Mouse (Mus musculus): ENCODE results near the gene 2310022B05Rik.

2310022B05Rik gene

GRCm38 (mm10) chr8:124663112-124663873 is at the start of gene 2310022B05Rik:
2310022B05Rik (minus strand) TSS chr8:124663369.
- peak; percentile 72 for DNase-seq (ENCODE audit: low spot score)

- DNase-seq (ENCODE audit: low spot score), result no peak
These were observed 42.7 kb upstream of the 2310022B05Rik start for GRCm38 (mm10) chr8:124705823-124706222.

GRCm38 (mm10) chr8:124704376-124704775 is 41.2 kb upstream of the 2310022B05Rik start:
- no peak for DNase-seq (ENCODE audit: low spot score)

- DNase-seq (ENCODE audit: low spot score), result no peak
These were observed 40.4 kb upstream of the 2310022B05Rik start for GRCm38 (mm10) chr8:124703526-124703925.

- DNase-seq (ENCODE audit: low spot score), result no peak
These were observed 39.0 kb upstream of the 2310022B05Rik start for GRCm38 (mm10) chr8:124702183-124702582.

- no peak for DNase-seq (ENCODE audit: low spot score)
These were observed 37.9 kb upstream of the 2310022B05Rik start for GRCm38 (mm10) chr8:124701023-124701422.

GRCm38 (mm10) chr8:124700271-124700670 is 37.1 kb upstream of the 2310022B05Rik start:
- no peak for DNase-seq (ENCODE audit: low spot score)

- no peak for DNase-seq (ENCODE audit: low spot score)
These were observed 32.4 kb upstream of the 2310022B05Rik start for GRCm38 (mm10) chr8:124695424-124696100.

- no peak for DNase-seq (ENCODE audit: low spot score)
These were observed 28.5 kb upstream of the 2310022B05Rik start for GRCm38 (mm10) chr8:124691706-124692105.

- DNase-seq (ENCODE audit: low spot score), result no peak
These were observed 25.7 kb upstream of the 2310022B05Rik start for GRCm38 (mm10) chr8:124688899-124689298.

GRCm38 (mm10) chr8:124682218-124682617 is 19.0 kb upstream of the 2310022B05Rik start:
- no peak for DNase-seq (ENCODE audit: low spot score)

- DNase-seq (ENCODE audit: low spot score), result no peak
These were observed 18.6 kb upstream of the 2310022B05Rik start for GRCm38 (mm10) chr8:124681792-124682157.

- no peak for DNase-seq (ENCODE audit: low spot score)
These were observed 18.1 kb upstream of the 2310022B05Rik start for GRCm38 (mm10) chr8:124681077-124681791.

GRCm38 (mm10) chr8:124678246-124678645 is 15.1 kb upstream of the 2310022B05Rik start:
- DNase-seq (ENCODE audit: low spot score), result no peak

GRCm38 (mm10) chr8:124677486-124677885 is 14.3 kb upstream of the 2310022B05Rik start:
- DNase-seq (ENCODE audit: low spot score), result peak; percentile 84

- DNase-seq (ENCODE audit: low spot score), result peak; percentile 16
These were observed 13.9 kb upstream of the 2310022B05Rik start for GRCm38 (mm10) chr8:124677078-124677477.

GRCm38 (mm10) chr8:124676661-124677060 is 13.5 kb upstream of the 2310022B05Rik start:
- no peak for DNase-seq (ENCODE audit: low spot score)

- DNase-seq (ENCODE audit: low spot score), result no peak
These were observed 9.2 kb upstream of the 2310022B05Rik start for GRCm38 (mm10) chr8:124672345-124672744.

- no peak for DNase-seq (ENCODE audit: low spot score)
These were observed 5.6 kb upstream of the 2310022B05Rik start for GRCm38 (mm10) chr8:124668798-124669197.

- DNase-seq (ENCODE audit: low spot score), result no peak
These were observed 1.2 kb upstream of the 2310022B05Rik start for GRCm38 (mm10) chr8:124664414-124664813.

GRCm38 (mm10) chr8:124663874-124664230 is 683 bp upstream of the 2310022B05Rik start:
- no peak for DNase-seq (ENCODE audit: low spot score)

- DNase-seq (ENCODE audit: low spot score), result peak; percentile 9
These were observed 590 bp downstream of the 2310022B05Rik start for GRCm38 (mm10) chr8:124662446-124663111.

Data from ovary, postnatal 14 days (tissue).